Mouse (Mus musculus): Measurements from ENCODE around the gene Ly6f. TPM values are rescaled to one million over a fixed set of nuclear protein-coding genes. Genes with fewer than 3 reads are reported as not detected.
"Not testable (repeated sequence)": the region's sequence is repeated elsewhere in the genome, so short reads cannot be mapped to it uniquely, and the experiment has no call there.

Gene Ly6f
- not detected in 2 replicates for polyA plus RNA-seq (2012; rRNA removed)

DNA sequence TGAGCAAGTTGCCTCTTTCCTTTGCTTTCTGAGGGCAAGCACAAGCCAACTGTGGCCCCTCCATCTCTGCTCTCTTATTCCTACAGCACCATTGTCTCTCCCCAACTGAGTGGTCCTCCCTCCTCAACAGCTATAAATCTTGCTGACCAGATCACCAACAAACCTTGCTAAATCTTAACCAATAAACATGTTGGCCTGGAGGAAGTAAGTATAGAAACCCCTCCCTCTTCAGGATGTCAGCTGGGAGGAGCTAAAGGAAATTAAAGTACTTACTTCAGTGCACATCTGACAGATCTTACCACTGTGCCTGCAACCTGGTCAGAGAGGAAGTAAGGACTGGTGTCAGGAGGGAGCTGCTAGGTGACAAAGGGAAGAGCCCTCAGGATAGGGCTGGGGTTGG, at the start of gene Ly6f:
Gene Ly6f, plus strand, starts transcription at position 301 of the 400 bp plus-strand sequence.
- DNase-seq (ENCODE audit: low read depth, low spot score), result no peak

GRCm38 (mm10) chr15:75221942-75222341, 46.3 kb upstream of the Ly6f start:
- DNase-seq (ENCODE audit: low read depth, low spot score), result no peak

DNA sequence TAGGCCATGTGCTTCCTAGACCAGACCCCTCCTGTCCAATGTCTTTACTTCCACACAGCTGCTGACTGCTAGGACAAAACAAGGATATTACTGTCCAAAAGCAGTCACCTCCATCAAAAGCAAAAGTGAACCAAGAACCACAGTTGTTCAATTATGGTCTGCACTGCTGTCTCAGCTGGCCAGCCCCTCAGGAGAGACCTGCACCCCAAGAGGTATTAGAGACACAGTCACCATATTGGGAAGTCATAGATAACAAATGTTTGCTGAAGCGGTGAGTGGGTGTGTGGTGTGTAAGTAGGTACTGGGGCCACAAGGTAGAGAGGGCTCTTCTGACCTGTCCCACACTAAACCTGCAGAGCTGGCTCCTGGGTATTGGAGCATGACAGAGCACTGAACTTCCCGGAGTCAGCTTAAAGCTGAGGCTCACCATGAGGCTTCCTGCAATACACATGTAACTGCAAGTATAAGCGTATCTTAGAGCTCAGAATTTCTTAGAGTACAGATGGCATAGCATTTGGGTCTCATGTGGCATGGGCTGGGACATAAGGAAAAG, 30.4 kb upstream of the Ly6f start:
- WGBS, result 79% methylated on average over 3 of the region's 3 CpGs
- DNase-seq (ENCODE audit: low read depth, low spot score), result no peak

- 39% methylated on average over 2 of the region's 2 CpGs for WGBS
- no peak for DNase-seq (ENCODE audit: low read depth, low spot score)
These were observed 27.7 kb upstream of the Ly6f start for GRCm38 (mm10) chr15:75240558-75240957.

- no peak for DNase-seq (ENCODE audit: low read depth, low spot score)
- 35% methylated on average over 3 of the region's 3 CpGs for WGBS
These were observed 25.2 kb upstream of the Ly6f start for GRCm38 (mm10) chr15:75242756-75243640.

DNA sequence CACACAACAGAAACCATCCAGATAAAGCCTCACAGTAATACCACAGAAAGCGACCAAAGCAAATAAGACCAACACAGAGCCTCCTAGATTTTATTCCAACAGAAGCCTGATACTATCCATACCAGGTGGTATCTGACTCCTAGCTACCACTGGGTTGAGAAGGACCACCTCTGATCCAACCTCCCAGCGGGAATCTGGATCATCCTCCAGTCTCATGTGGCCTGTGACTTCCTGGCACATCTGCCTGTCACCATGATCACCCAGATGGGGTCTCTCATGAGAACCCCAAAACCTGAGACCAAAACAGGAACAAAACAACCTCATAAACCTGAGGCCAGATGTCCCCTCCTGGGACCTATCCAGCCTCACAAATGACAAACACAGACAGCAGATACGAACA, 13.6 kb upstream of the Ly6f start:
- 83% methylated on average over 3 of the region's 3 CpGs for WGBS
- DNase-seq (ENCODE audit: low read depth, low spot score), result no peak

DNA sequence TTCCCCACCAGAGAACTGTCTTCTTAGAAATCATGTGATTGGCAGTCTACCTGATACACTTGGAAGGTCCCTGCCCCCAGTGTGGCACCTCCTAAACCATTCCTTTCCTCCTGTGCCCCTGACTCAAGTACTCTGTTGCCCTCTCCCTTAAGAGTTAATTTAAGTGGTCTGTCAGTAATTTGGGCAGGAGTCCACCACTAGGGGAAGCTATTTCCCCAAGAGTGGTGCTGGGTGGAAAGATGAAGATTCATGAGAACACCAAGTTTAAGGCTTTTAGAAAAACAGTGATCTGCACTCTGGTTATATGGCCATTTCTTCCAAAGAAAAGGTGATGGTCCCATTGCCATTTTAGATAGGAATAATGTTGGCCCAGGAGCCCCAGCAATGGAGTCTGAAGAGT, 2.4 kb upstream of the Ly6f start:
- DNase-seq (ENCODE audit: low read depth, low spot score), result no peak

GRCm38 (mm10) chr15:75266626-75267025, 1.6 kb upstream of the Ly6f start:
- 48% methylated on average over 1 of the region's 1 CpGs for WGBS
- no peak for DNase-seq (ENCODE audit: low read depth, low spot score)

DNA sequence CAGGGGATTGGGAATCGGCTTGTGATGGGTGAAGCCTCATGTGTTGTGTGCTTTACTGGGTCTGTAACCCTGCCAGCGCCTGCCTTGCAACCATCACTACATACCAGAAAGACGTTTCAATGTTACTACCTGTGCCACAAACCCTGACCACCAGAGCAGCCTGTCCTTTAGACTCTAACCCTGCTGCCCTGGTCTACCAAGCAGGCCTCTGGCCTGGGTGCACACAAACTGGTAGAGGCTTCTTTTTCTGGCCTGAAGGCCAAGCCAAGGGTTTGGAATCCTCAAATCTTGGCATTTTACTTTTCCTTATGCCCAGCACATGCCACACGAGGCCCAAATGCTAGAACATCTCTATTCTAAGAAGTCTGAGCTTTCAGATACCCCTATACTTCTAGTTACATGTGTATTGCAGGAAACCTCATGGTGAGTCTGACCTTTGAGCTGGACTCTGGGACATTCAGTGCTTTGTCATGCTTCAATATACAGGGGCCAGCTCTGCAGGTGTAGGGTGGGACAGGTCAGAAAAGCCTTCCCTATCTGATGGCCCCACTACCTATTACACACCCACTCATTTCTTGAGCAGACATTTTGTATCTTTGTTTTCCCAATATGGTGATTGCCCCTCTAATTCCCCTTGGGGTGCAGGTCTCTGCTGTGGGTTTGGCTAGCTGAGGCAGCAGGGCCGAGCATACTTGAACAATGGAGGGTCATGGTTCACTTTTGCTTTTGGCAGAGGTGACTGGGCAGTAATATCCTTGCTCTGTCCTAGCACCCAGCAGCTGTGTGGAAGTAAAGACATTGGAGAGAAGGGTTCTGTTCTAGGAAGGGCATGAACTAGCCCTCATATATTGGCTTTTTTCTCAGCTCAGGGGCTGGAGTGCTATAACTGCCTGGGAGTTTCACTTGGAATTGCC, 952 bp downstream of the Ly6f start:
- WGBS, result 70% methylated on average over 5 of the region's 5 CpGs
- no peak for DNase-seq (ENCODE audit: low read depth, low spot score)

DNA sequence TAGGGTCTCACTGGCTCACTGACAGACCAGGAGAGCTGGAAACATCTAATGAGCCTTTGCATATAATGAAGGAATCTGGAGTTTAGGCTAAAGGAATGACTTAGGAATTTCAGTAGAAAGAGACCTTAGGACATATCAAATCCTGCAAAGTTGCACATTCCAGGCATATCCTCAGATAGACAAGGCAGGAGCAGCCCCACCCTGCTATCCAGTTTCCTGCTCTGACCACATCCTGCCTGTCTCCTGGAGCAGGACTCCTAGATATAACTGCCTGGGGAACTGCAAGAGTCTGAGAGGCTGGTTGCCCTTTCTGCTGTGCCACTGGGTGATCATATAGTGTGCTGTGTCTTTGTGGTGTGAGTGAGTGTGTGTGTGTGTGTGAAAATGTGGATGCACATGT, 1.9 kb downstream of the Ly6f start:
- DNase-seq (ENCODE audit: low read depth, low spot score), result no peak

DNA sequence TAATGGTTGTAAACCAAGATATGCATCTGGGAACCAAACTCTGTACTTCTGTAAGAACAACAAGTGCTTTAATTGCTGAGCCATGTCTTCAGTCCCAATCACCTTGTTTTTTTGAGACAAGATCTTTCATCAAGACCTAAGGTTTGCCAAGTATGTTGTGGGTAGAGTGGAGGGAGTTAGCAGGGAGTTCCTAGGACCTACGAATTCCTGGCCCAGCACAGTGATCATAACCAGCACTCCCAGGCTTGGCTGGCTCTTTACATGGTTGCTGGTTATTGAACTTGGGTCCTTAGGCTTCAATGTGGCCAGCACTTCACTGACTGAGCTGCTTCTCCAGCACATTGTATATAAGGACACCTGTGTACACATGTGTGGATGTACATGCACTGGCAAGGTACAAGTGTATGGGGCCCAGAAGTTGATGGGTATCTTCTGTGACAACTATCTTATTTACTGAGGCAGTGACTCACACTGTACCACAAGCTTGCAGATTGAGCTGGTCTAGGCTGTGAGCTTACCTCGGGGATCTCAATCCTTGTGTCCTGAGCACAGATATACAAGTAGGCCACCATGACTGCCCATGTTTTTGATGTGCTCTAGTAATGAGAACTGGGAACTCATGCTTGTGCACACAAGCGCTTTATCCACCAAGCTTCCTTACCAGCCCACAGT, 2.6 kb downstream of the Ly6f start:
- 80% methylated on average over 3 of the region's 3 CpGs for WGBS
- no peak for DNase-seq (ENCODE audit: low read depth, low spot score)

DNA sequence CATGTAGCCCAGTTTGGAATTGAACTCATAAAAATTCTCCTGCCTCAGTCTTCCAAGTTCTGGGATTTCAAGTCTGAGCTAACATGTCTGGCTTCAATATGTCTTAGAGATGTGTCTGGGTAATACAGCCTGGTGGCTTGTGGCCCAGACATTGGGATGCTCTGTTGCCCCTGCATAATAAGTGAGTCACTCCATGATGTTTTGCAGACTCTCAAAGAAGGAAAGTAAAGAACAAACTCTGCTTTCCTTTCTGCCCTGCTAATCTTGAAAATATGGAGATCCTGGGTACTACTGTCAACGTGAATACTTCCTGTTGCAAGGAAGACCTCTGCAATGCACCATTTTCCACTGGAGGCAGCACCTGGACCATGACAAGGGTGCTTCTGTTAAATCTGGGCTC, 3.2 kb downstream of the Ly6f start:
- DNase-seq (ENCODE audit: low read depth, low spot score), result no peak
- WGBS, result 44% methylated on average over 1 of the region's 1 CpGs

GRCm38 (mm10) chr15:75271891-75272290, 3.7 kb downstream of the Ly6f start:
- 47% methylated on average over 3 of the region's 3 CpGs for WGBS
- DNase-seq (ENCODE audit: low read depth, low spot score), result no peak

DNA sequence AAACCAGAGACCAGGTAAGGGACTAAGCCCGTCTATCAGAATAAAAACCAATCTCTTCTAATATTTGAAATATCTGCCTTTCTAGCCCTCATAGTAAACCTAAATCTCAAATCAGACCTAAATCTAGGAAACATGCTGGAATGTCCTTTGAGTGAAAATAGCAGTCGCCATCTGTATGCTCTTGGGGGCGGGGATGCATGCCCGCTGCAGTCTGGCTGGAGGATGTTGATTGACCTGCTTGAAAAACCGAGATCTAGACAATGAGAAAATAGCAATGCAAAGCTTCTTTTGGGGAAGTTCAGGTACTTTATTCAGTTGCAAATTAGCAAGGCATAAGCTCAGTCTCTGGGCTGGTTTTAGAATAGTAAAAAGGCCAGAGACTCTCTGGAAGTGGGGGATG, 13.8 kb downstream of the Ly6f start:
- WGBS, result 78% methylated on average over 5 of the region's 5 CpGs
- DNase-seq (ENCODE audit: low read depth, low spot score), result not testable (repeated sequence)

- not testable (repeated sequence) for DNase-seq (ENCODE audit: low read depth, low spot score)
- WGBS, result 82% methylated on average over 4 of the region's 4 CpGs
These were observed 18.3 kb downstream of the Ly6f start for GRCm38 (mm10) chr15:75286512-75286911.

DNA sequence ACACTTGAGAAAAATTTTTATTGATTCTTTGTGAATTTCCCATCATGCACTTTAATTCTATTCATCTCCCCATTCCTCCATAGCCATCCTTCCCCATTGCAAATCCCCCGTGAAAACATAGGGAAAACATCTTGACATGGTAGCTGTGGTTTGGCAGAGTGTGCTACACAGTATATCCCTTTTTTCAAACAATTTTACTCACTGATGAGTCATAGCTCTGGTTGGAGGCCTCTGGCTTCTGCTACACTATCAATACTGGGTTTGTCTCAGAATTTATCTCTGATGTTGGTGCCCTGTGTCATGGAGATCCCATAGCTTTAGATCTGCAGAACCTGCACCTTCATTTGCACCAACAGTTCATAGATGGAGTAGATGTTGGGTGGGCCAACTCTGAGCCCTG, 24.2 kb downstream of the Ly6f start:
- no peak for DNase-seq (ENCODE audit: low read depth, low spot score)
- 67% methylated on average over 1 of the region's 1 CpGs for WGBS

GRCm38 (mm10) chr15:75293873-75294385, 25.7 kb downstream of the Ly6f start:
- WGBS, result 76% methylated on average over 7 of the region's 7 CpGs
- DNase-seq (ENCODE audit: low read depth, low spot score), result no peak

DNA sequence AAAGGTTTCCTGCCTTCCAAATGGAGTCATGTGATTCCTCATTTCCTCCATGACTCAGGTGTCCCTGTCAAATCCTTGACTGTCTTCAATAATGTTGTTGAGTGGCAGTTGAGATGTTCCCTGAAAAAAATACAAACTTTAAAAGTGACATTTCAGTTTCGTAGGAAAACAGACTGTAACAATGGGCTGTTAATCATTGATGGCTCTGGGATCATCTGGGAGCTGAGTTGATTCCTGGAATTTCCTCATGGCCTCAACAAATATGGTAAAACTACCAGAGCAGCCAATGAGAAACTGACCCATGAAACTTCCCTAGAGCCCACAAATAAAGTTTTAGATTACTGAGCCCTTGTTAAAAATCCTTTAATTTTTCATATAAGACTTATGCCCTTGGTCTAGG, 37.9 kb downstream of the Ly6f start:
- DNase-seq (ENCODE audit: low read depth, low spot score), result no peak
- WGBS, result 24% methylated on average over 1 of the region's 1 CpGs

DNA sequence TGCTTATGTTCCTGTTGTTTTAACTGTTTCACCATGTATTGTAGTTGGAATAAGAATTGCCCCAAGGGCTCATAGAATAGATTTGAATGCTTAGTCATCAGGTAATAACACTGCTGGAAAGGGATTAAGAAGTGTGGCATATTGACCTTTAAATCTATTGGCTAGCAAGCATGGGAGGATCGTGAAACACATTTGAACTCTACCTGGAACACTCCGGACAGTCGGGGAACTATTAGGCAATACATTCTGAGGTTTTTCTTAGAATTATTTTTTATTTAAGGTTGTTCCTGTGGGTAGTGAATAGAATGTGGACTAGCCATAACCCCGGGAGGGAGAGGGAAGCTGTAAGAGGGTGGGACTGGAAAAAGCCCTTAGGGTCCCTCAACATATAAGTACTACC, 41.0 kb downstream of the Ly6f start:
- DNase-seq (ENCODE audit: low read depth, low spot score), result no peak
- WGBS, result 89% methylated on average over 4 of the region's 4 CpGs

DNA sequence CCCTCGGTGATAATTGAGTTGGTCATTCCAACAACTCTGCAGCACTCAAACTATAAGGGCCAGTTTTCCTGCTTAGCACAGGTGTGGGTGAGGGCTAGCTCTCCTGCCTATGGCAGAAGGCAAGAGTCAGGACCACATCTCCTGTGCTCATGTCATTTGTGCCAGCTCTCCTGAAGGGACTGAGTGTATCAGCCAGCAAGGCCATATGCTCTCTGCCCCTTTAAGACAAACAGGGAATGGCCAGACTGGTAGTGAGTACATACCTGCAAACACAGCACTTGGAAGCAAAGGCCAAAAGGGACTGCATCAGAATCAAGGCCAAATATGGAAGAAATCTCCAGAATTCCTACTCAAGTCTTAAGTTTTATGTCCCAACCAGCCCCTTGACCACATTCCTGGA, 41.7 kb downstream of the Ly6f start:
- WGBS, result 98% methylated on average over 1 of the region's 1 CpGs
- no peak for DNase-seq (ENCODE audit: low read depth, low spot score)
